Mouse (Mus musculus) CH12.LX (cell line): ENCODE data around the gene Rpl23. TPM values are rescaled to one million over a fixed set of nuclear protein-coding genes. Genes with fewer than 3 reads are reported as not detected.

ENCODE experiments used
- DNase-seq: peaks from one replicate; pipeline ENCODE4 v3.0.0-alpha.2; 2013; ENCODE audit errors: extremely low read depth
- H3K27ac ChIP-seq: 2 replicates; pipeline ENCODE4 v1.5.1; 2012; ENCODE audit warnings: low read depth, mild to moderate bottlenecking, control low read depth, moderate library complexity; ENCODE audit not compliant: insufficient read depth
- H3K27me3 ChIP-seq: replicated peaks from 2 replicates; pipeline ENCODE3; 2012; ENCODE audit warnings: inconsistent platforms
- H3K36me3 ChIP-seq, 2 experiments: replicated peaks in 1 of 2; 2 replicates each; pipeline versions ENCODE3 to v1.6.1; 2012; ENCODE audit warnings: inconsistent platforms in 1 of 2, low read length in 1 of 2, mild to moderate bottlenecking in 1 of 2, mixed read lengths in 1 of 2, moderate library complexity in 1 of 2; ENCODE audit not compliant: control insufficient read depth in 1 of 2, insufficient read depth in 1 of 2
- H3K4me1 ChIP-seq, 2 experiments: 2 replicates each; pipeline ENCODE4 v1.6.1; 2012; ENCODE audit warnings: inconsistent platforms in 1 of 2, moderate library complexity in 1 of 2; ENCODE audit not compliant: insufficient read depth in 2 of 2, control insufficient read depth in 1 of 2
- H3K4me2 ChIP-seq: 2 replicates; pipeline ENCODE4 v1.6.1; 2012; ENCODE audit warnings: low read depth, mild to moderate bottlenecking, control low read depth; ENCODE audit not compliant: poor library complexity, insufficient read depth, severe bottlenecking
- H3K4me3 ChIP-seq, 3 experiments: fragments of 150-350 bp in 1 of 3; sonication (generic) in 1 of 3; replicated peaks in 1 of 3; 2 replicates each; pipeline versions ENCODE3 to v1.5.1; 2011 to 2012; ENCODE audit warnings: low read depth in 2 of 3, low read length in 2 of 3, mild to moderate bottlenecking in 2 of 3, moderate library complexity in 2 of 3, control low read depth in 1 of 3, improper control_type of control experiment in 1 of 3, inconsistent platforms in 1 of 3, mixed read lengths in 1 of 3; ENCODE audit not compliant: poor library complexity in 1 of 3
- H3K79me2 ChIP-seq: replicated peaks from 2 replicates; pipeline ENCODE4 v1.6.1; 2012; ENCODE audit warnings: mild to moderate bottlenecking, moderate library complexity; ENCODE audit not compliant: control insufficient read depth, poor library complexity, insufficient read depth, severe bottlenecking; ENCODE audit errors: extremely low read depth
- H3K9ac ChIP-seq: 2 replicates; pipeline ENCODE4 v1.6.1; 2012; ENCODE audit warnings: low read depth, mild to moderate bottlenecking, control low read depth, moderate library complexity; ENCODE audit not compliant: insufficient read depth
- H3K9me3 ChIP-seq: replicated peaks from 2 replicates; pipeline ENCODE3; 2012; ENCODE audit warnings: low read length, inconsistent platforms, mixed read lengths
- BHLHE40 ChIP-seq: IDR thresholded peaks from 2 replicates; pipeline ENCODE4 v1.6.1; 2011; ENCODE audit warnings: mild to moderate bottlenecking, low read depth, low read length, improper control_type of control experiment
- CHD1 ChIP-seq: IDR thresholded peaks from 2 replicates; pipeline ENCODE4 v1.6.1; 2012; ENCODE audit warnings: low read depth, low read length, improper control_type of control experiment, inconsistent platforms
- CHD2 ChIP-seq: IDR thresholded peaks from 2 replicates; pipeline ENCODE4 v1.6.1; 2011; ENCODE audit warnings: low read length, improper control_type of control experiment
- CTCF ChIP-seq, 2 experiments: IDR thresholded peaks in 1 of 2; conservative IDR thresholded peaks in 1 of 2; 2 replicates each; pipeline ENCODE4 v1.5.1; 2011 to 2012; ENCODE audit warnings: low read depth in 2 of 2, low read length in 2 of 2, improper control_type of control experiment in 1 of 2, inconsistent platforms in 1 of 2, mild to moderate bottlenecking in 1 of 2, moderate library complexity in 1 of 2
- ELF1 ChIP-seq: IDR thresholded peaks from 2 replicates; pipeline ENCODE4 v1.6.1; 2014; ENCODE audit warnings: low read depth, mild to moderate bottlenecking, inconsistent platforms, low read length, improper control_type of control experiment
- ETS1 ChIP-seq: conservative IDR thresholded peaks from 2 replicates; pipeline ENCODE4 v1.6.1; 2012; ENCODE audit warnings: low read depth, mild to moderate bottlenecking, inconsistent platforms, low read length, improper control_type of control experiment, moderate library complexity
- GABPA ChIP-seq: IDR thresholded peaks from 2 replicates; pipeline ENCODE4 v1.6.1; 2012; ENCODE audit warnings: low read depth, low read length, improper control_type of control experiment, inconsistent platforms; ENCODE audit not compliant: insufficient replicate concordance
- HCFC1 ChIP-seq: IDR thresholded peaks from 2 replicates; pipeline ENCODE4 v1.6.1; 2012; ENCODE audit warnings: low read depth, mild to moderate bottlenecking, inconsistent platforms, low read length, improper control_type of control experiment
- IRF4 ChIP-seq: IDR thresholded peaks from 2 replicates; pipeline ENCODE4 v1.6.1; 2014; ENCODE audit warnings: low read depth, mild to moderate bottlenecking, inconsistent platforms, low read length, improper control_type of control experiment
- JUN ChIP-seq: IDR thresholded peaks from 2 replicates; pipeline ENCODE4 v1.6.1; 2011; ENCODE audit warnings: low read depth, mild to moderate bottlenecking, low read length, improper control_type of control experiment, moderate library complexity; ENCODE audit not compliant: insufficient read depth
- MAZ ChIP-seq: IDR thresholded peaks from 2 replicates; pipeline ENCODE4 v1.6.1; 2012; ENCODE audit warnings: low read depth, mild to moderate bottlenecking, inconsistent platforms, low read length, improper control_type of control experiment, moderate library complexity
- MEF2A ChIP-seq: IDR thresholded peaks from 2 replicates; pipeline ENCODE4 v1.6.1; 2014; ENCODE audit warnings: low read depth, mild to moderate bottlenecking, inconsistent platforms, low read length, improper control_type of control experiment, borderline replicate concordance
- PAX5 ChIP-seq: IDR thresholded peaks from 2 replicates; pipeline ENCODE4 v1.6.1; 2012; ENCODE audit warnings: low read length, inconsistent platforms, mixed read lengths
- RAD21 ChIP-seq: IDR thresholded peaks from 2 replicates; pipeline ENCODE4 v1.6.1; 2011; ENCODE audit warnings: low read depth, mild to moderate bottlenecking, low read length, improper control_type of control experiment, moderate library complexity
- TBP ChIP-seq: conservative IDR thresholded peaks from 2 replicates; pipeline ENCODE4 v1.6.1; 2011; ENCODE audit warnings: low read depth, low read length, improper control_type of control experiment
- UBTF ChIP-seq: IDR thresholded peaks from 2 replicates; pipeline ENCODE4 v1.6.1; 2012; ENCODE audit warnings: low read depth, mild to moderate bottlenecking, inconsistent platforms, low read length, improper control_type of control experiment, moderate library complexity
- USF1 ChIP-seq: IDR thresholded peaks from 2 replicates; pipeline ENCODE4 v1.6.1; 2014; ENCODE audit warnings: low read depth, mild to moderate bottlenecking, inconsistent platforms, low read length, improper control_type of control experiment
- USF2 ChIP-seq: conservative IDR thresholded peaks from 2 replicates; pipeline ENCODE4 v1.6.1; 2011; ENCODE audit warnings: low read depth, low read length, improper control_type of control experiment
- ZKSCAN1 ChIP-seq: IDR thresholded peaks from 2 replicates; pipeline ENCODE4 v1.6.1; 2012; ENCODE audit warnings: low read depth, inconsistent platforms, low read length, improper control_type of control experiment, borderline replicate concordance
- ZMIZ1 ChIP-seq: IDR thresholded peaks from 2 replicates; pipeline ENCODE4 v1.6.1; 2012; ENCODE audit warnings: low read depth, mild to moderate bottlenecking, inconsistent platforms, low read length, improper control_type of control experiment
- dilution Hi-C: fragments of 300-500 bp; cut with MboI; formaldehyde crosslinking; loops from 2 replicates; pipeline ENCODE4 v1.14.3; 2020; ENCODE audit warnings: low sequenced_read_pairs; ENCODE audit not compliant: extremely low pct_unique_long_range_greater_than_20kb, extremely low pct_ligation_motif_present
- in situ Hi-C: fragments of 300-500 bp; cut with MboI; formaldehyde crosslinking; loops from 3 replicates; pipeline ENCODE4 v1.14.3; 2019; ENCODE audit warnings: low sequenced_read_pairs, low pct_ligation_motif_present, low pct_unique_long_range_greater_than_20kb, mixed read lengths
- polyA plus RNA-seq: library from polyadenylated mRNA; unstranded; fragments of >175 nt; gene quantifications from 2 replicates; pipeline ENCODE4 v1.2.1, GENCODE M21; 2012; ENCODE audit warnings: low read depth; ENCODE audit not compliant: insufficient read length
- total RNA-seq, 2 experiments: library from RNA; depleted of rRNA; stranded (reverse); fragments of 300-350 nt in 1 of 2; fragments of >200 nt in 1 of 2; gene quantifications; 2 replicates each; pipeline ENCODE4 v1.2.3; 2012 to 2014

The Rpl23 gene
- total and polyA plus RNA-seq, 3 experiments, result 1,387 to 2,073 (median 1,878) TPM

DNA sequence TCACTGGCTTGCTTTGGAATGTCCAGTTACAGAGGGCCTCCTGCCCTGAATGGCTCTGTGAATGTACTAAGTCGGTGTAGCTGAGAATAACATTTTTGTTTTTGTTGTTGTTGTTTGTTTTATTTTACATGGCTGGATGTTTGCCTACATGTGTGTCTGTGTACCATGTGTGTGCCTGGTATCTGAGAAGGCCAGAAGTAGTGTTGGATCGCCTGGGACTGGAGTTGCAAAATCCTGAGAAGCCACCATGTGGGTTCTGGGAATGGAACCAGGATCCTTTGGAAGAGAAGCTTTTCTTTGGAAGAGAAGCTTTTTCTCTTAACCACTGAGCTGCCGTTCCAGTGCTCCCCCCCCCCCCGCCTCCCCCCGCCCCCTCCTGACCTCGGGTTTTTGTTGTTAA, 20.3 kb upstream of the Rpl23 start:
- in situ Hi-C loops, result no loop called here
- H3K4me1 ChIP-seq, result peaks cover 22 to 61% of the 10 kb centered on the region in 2 experiments
- no peak overlapping the region for H3K9ac ChIP-seq
- peaks cover 2 to 21% of the 10 kb centered on the region in 2 experiments for H3K36me3 ChIP-seq
- no peak for DNase-seq
- H3K4me2 ChIP-seq, result no peak overlapping the region
- no peaks in the 10 kb centered on the region for H3K79me2 ChIP-seq
- H3K27me3 ChIP-seq, result no peaks in the 10 kb centered on the region
- H3K27ac ChIP-seq, result no peak overlapping the region
- dilution Hi-C loops, result no loop called here
- H3K9me3 ChIP-seq, result no peaks in the 10 kb centered on the region
- H3K4me3 ChIP-seq, result no peak overlapping the region
- no peak for TF ChIP-seq GABPA
- TF ChIP-seq, all 38 proteins: peak for 0

- H3K4me3 ChIP-seq, result no peak overlapping the region
These were observed 19.9 kb upstream of the Rpl23 start for GRCm38 (mm10) chr11:97802194-97802470.

DNA sequence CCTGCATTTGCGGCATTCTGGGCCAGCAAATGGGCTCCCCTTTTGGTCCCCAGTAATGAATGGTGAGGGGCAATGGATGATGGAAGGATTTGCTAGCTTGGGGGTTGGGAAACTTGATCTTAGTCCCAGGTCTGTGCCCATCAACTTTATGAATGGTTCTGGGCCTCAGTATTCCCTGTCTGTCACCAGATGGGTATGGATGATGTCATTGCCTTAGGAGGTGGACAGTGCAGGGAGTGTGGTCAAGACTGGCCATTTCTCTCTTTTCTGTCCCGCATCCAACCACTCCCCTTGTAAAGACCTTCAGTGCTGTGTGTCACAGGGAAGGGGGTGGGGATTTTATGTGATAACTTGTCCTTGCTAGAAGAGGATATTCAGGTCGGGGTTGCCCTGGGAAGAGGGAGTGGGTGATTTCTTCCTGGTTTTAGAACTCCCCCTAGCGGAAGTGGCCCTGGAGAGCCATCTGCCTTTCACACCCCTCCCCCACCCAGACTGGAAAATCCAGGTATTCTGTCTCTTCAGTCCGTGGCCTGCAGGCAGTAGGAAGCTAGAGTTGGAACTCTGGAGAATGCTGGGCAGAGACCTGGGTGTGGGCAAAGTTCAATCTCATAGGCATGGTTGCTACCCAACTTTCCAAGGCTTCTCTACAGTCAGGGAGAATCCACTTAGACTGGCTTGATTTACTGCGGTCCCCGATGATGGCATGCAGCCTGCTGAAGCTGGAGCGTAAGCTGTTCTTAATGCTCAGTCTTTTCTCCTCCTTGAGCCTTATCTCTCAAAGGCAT, 19.4 kb upstream of the Rpl23 start:
- H3K36me3 ChIP-seq, result peaks cover 0 to 12% of the 10 kb centered on the region in 2 experiments
- dilution Hi-C loops (no loop called here), in situ Hi-C loops (no loop called here)
- H3K79me2 ChIP-seq, result no peaks in the 10 kb centered on the region
- peak overlapping the region; percentile 83; the same call in 1 of the 2 replicates for H3K9ac ChIP-seq
- H3K27ac ChIP-seq, result no peak overlapping the region
- H3K27me3 ChIP-seq, result no peaks in the 10 kb centered on the region
- TF ChIP-seq RAD21 (peak; percentile 38), CTCF (conservative IDR thresholded peaks at IDR 0.05 in 1 of 2, IDR thresholded peaks at IDR 0.05 in 1 of 2; ENCODE audit: low read depth in 2 of 2, low read length in 2 of 2) (peak in 1 of 2 experiments; percentile 71; a peak in 2 of 4 replicates), CHD1 (no peak), ZMIZ1 (no peak), IRF4 (peak; percentile 41; the same call in 1 of the 2 replicates), HCFC1 (peak; percentile 37; the same call in 1 of the 2 replicates), MAZ (peak; percentile 33; the same call in 1 of the 2 replicates), CHD2 (peak; percentile 90), ELF1 (peak; percentile 83), BHLHE40 (0 out of 2 replicates have a peak, but pooled peaks have one; percentile 4)
- no peaks in the 10 kb centered on the region for H3K9me3 ChIP-seq
- peak overlapping the region; percentile 86 for H3K4me2 ChIP-seq
- H3K4me1 ChIP-seq, result peaks cover 22 to 60% of the 10 kb centered on the region in 2 experiments
- H3K4me3 ChIP-seq, result peak overlapping the region; percentile 79 to 90 (median 90)
- DNase-seq, result no peak

More at GRCm38 (mm10) chr11:97802194-97802470, 19.9 kb upstream of the Rpl23 start:
- Histone ChIP-seq H3K4me2 (no peak overlapping the region), H3K9me3 (no peaks in the 10 kb centered on the region), H3K36me3 (peaks cover 0 to 18% of the 10 kb centered on the region in 2 experiments), H3K4me1 (peaks cover 22 to 63% of the 10 kb centered on the region in 2 experiments), H3K9ac (no peak overlapping the region), H3K27ac (no peak overlapping the region), H3K79me2 (no peaks in the 10 kb centered on the region), H3K27me3 (no peaks in the 10 kb centered on the region)
- no peak for DNase-seq
- TF ChIP-seq ZKSCAN1 (no peak), UBTF (no peak), GABPA (no peak), USF2 (no peak), IRF4 (no peak), MEF2A (no peak), PAX5 (no peak), JUN (no peak), BHLHE40 (no peak), TBP (no peak), ETS1 (no peak), USF1 (no peak)
- in situ Hi-C loops (no loop called here), dilution Hi-C loops (no loop called here)
